Mouse (Mus musculus) liver, adult 2 months (tissue): Measurements from ENCODE around the gene Wnt5b. TPM values are rescaled to one million over a fixed set of nuclear protein-coding genes. Genes with fewer than 3 reads are reported as not detected.

Experiments used
- DNase-seq: peaks from one replicate; pipeline ENCODE4 v3.0.0-alpha.2; 2011; ENCODE audit warnings: low read depth, low spot score; ENCODE audit errors: extremely low read depth
- H3K27ac ChIP-seq: fragments of 200-500 bp; replicated peaks from 2 replicates; pipeline ENCODE4 v1.5.1; 2012; ENCODE audit warnings: low read depth, mild to moderate bottlenecking, control low read depth, inconsistent platforms, low read length; ENCODE audit not compliant: insufficient read depth
- H3K27me3 ChIP-seq: fragments of 200-500 bp; 2 replicates; pipeline ENCODE4 v1.6.1; 2012; ENCODE audit warnings: mild to moderate bottlenecking, moderate library complexity, low read length, inconsistent platforms; ENCODE audit not compliant: control insufficient read depth, insufficient read depth
- H3K36me3 ChIP-seq: fragments of 200-500 bp; 2 replicates; pipeline ENCODE4 v1.6.1; 2012; ENCODE audit warnings: low read length, inconsistent platforms; ENCODE audit not compliant: control insufficient read depth, insufficient read depth
- H3K4me1 ChIP-seq: fragments of 200-500 bp; 2 replicates; pipeline ENCODE4 v1.6.1; 2011; ENCODE audit warnings: low read length; ENCODE audit not compliant: control insufficient read depth, insufficient read depth
- H3K4me3 ChIP-seq: fragments of 200-500 bp; 2 replicates; pipeline ENCODE4 v1.5.1; 2011; ENCODE audit warnings: low read depth, mild to moderate bottlenecking, control low read depth, low read length, moderate library complexity; ENCODE audit not compliant: insufficient read depth
- H3K79me2 ChIP-seq: fragments of 200-500 bp; 2 replicates; pipeline ENCODE4 v1.6.1; 2012; ENCODE audit warnings: inconsistent platforms, mild to moderate bottlenecking, low read length, moderate library complexity; ENCODE audit not compliant: control insufficient read depth, insufficient read depth
- H3K9ac ChIP-seq: fragments of 200-500 bp; 2 replicates; pipeline ENCODE4 v1.6.1; 2012; ENCODE audit warnings: low read depth, mild to moderate bottlenecking, control low read depth, inconsistent platforms, low read length
- CTCF ChIP-seq: fragments of 200-500 bp; IDR thresholded peaks from 2 replicates; pipeline ENCODE4 v1.5.1; 2011; ENCODE audit warnings: low read depth, low read length, control low read depth
- POLR2A ChIP-seq: fragments of 200-500 bp; IDR thresholded peaks from 2 replicates; pipeline ENCODE4 v1.6.1; 2011; ENCODE audit warnings: low read length, control low read depth; ENCODE audit not compliant: insufficient read depth; ENCODE audit errors: extremely low read depth
- WGBS: fragments of 180-500 bp; shearing (Covaris S2); methylation state at CpG from one replicate; pipeline ENCODE4 v1.1.7; 2018; 5-methylcytosine and 5-hydroxymethylcytosine counted together
- polyA plus RNA-seq: library from polyadenylated mRNA; depleted of rRNA; stranded (reverse); fragments of >200 nt; gene quantifications from 2 replicates; pipeline ENCODE4 v1.2.3, GENCODE M21; 2012; rRNA removed
- total RNA-seq: library from RNA; depleted of rRNA; stranded (reverse); fragments of >200 nt; gene quantifications from 2 replicates; pipeline ENCODE4 v1.2.3, GENCODE M21; 2014; rRNA removed

Gene Wnt5b
- 4.0 and 5.8 TPM in 2 replicates for total RNA-seq
- polyA plus RNA-seq = 4.7 and 5.3 TPM in 2 replicates

- Histone ChIP-seq H3K27me3 (peaks cover 14% of the 10 kb centered on the region), H3K4me3 (peak within 1 kb of the TSS; percentile 66; the same call in 1 of the 2 replicates), H3K79me2 (no peaks in the 10 kb centered on the region), H3K9ac (peak within 1 kb of the TSS; percentile 60), H3K36me3 (no peaks in the 10 kb centered on the region), H3K27ac (no peak within 1 kb of the TSS), H3K4me1 (no peaks in the 10 kb centered on the region)
- no peak for DNase-seq
- TF ChIP-seq CTCF = no peak
- no peak for TF ChIP-seq POLR2A
- WGBS = 1% methylated on average over 99 of the region's 120 CpGs
These were observed at the start of gene Wnt5b for GRCm38 (mm10) chr6:119543803-119544517. TSS of gene Wnt5b (minus strand) at chr6:119544347.

DNA sequence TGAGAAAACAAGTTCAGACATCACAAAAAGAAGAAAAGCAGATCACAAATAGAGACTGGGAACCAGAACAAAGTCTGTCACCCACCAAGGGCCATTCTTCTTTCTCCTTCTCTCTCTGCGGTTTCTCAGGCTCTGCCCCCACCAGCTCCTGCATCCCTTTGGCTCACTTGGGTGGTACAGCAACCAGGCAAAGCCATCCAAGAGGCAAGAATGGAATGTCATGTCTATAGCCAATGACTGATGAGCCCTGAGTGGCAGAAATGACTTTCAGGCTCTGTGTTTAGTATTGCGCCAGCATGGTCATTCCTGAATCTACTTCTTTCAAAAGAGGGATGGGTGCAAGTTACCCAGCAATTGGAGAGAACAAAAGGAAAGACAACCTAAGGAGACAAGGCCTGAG, 46.7 kb upstream of the Wnt5b start:
- H3K27ac ChIP-seq = no peak overlapping the region
- WGBS = 88% methylated on average over 2 of the region's 2 CpGs
- H3K27me3 ChIP-seq = no peaks in the 10 kb centered on the region
- H3K9ac ChIP-seq = no peak overlapping the region
- no peak for TF ChIP-seq CTCF
- TF ChIP-seq POLR2A = no peak
- peaks cover 4% of the 10 kb centered on the region; the same call in 1 of the 2 replicates for H3K36me3 ChIP-seq
- H3K4me3 ChIP-seq = no peak overlapping the region
- H3K4me1 ChIP-seq = peaks cover 5% of the 10 kb centered on the region
- no peaks in the 10 kb centered on the region for H3K79me2 ChIP-seq
- no peak for DNase-seq

GRCm38 (mm10) chr6:119587897-119588296, 43.8 kb upstream of the Wnt5b start:
- H3K36me3 ChIP-seq = no peaks in the 10 kb centered on the region; the same call in 1 of the 2 replicates
- no peaks in the 10 kb centered on the region for H3K27me3 ChIP-seq
- TF ChIP-seq POLR2A (no peak), CTCF (no peak)
- no peak overlapping the region for H3K4me3 ChIP-seq
- DNase-seq = no peak
- H3K27ac ChIP-seq = no peak overlapping the region
- WGBS = 93% methylated on average over 2 of the region's 2 CpGs
- peaks cover 17% of the 10 kb centered on the region for H3K4me1 ChIP-seq
- no peaks in the 10 kb centered on the region for H3K79me2 ChIP-seq
- H3K9ac ChIP-seq = no peak overlapping the region

DNA sequence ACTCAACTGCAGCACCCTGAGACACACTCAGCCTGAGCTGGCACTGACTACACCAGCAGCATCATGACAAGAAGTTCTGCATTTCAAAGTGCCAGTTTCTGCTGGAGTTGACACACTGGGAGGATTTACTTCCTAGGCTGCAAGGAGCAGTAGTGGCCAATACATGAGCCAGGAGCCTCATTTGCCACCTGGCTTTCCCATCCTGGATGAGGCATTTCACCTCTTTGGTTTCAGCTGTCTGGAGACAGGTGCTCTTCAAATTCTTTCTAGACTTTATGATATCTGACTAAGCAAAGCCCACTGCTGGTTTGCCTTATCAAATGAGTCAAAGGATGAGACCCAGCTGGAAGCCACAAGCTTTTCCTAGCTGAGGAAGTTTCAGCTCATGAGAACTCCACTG, 43.3 kb upstream of the Wnt5b start:
- Histone ChIP-seq H3K4me1 (peaks cover 17% of the 10 kb centered on the region), H3K4me3 (no peak overlapping the region), H3K27me3 (no peaks in the 10 kb centered on the region), H3K9ac (no peak overlapping the region), H3K79me2 (no peaks in the 10 kb centered on the region), H3K36me3 (no peaks in the 10 kb centered on the region; the same call in 1 of the 2 replicates), H3K27ac (no peak overlapping the region)
- DNase-seq = no peak
- TF ChIP-seq POLR2A = no peak
- no peak for TF ChIP-seq CTCF

DNA sequence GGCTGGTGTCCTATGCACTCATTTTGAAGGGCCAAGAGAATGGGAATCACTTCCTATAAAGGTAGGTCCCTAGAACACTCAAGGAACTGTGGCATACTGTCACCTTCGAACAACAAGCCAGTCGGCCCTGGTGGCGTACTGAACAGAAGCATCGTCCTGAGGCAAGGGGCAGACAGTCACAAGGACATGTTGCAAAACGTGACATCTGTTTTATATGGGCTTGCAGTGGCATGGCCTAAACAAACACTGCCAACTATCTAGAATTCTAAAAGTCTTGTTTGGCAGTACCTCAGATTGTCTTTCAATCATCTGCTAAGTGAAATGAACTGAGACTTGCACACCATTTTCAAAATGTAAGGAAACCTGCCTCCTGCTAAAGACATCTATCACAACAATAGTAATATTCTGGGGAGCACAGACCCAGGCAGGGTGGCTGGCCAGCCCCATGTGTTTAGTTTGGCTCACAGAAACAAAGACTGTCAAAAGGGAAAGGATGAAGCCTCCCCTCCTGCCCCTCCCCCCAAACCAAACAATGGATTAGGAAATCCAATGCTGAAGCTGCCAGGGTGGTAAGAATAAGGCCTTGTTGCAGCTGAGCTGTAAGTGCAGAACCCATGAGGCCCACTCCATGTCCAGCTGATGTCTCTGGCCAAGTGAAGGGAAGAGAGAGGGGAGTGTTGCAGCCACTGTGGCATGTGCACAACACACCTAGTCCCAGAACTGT, 41.7 kb upstream of the Wnt5b start:
- 30% methylated on average over 5 of the region's 5 CpGs for WGBS
- H3K4me1 ChIP-seq = peaks cover 17% of the 10 kb centered on the region
- no peaks in the 10 kb centered on the region for H3K79me2 ChIP-seq
- TF ChIP-seq CTCF = no peak
- TF ChIP-seq POLR2A = no peak
- no peak overlapping the region for H3K4me3 ChIP-seq
- no peak overlapping the region for H3K9ac ChIP-seq
- no peaks in the 10 kb centered on the region; the same call in 1 of the 2 replicates for H3K36me3 ChIP-seq
- no peaks in the 10 kb centered on the region for H3K27me3 ChIP-seq
- 0 out of 2 replicates have a peak overlapping the region, but pooled peaks have one; percentile 3 for H3K27ac ChIP-seq
- DNase-seq = peak; percentile 88
